In the genomic region with DNA sequence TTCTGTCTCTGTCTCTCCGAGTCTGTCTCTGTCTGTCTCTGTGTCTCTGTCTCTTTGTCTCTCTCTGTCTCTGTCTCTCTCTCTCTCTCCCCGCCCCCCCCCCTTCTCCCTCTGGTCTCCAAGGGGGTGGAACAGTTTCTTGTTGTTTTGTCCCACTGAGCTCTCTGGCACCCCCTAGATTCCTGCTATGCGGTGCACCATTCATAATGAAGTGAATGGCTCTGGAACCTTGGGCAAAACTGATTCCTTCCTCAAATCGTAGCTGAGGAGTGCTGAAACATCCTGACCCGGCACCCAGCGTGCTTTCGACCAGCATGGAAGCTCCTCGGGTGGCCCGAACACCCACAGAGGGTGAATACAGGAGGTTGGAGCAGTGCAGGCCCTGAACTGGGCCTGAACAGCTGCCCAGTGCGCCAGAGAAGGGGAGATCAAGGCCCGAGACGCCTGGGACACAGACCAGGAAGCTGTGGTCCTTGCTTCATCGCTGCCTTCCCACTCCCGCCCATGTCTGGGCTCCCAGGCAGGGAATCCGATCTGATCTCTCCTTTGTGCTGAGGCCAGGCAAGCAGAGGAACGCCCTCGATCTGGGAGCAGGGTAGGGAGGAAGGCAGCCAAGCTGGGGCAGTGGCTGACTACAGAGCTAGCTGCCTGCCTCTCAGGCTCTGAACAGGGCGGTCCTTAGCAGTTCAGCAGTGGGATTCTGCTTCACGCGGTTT, we compare ENCODE assay signal across 9 mouse cellular contexts. TPM values are rescaled to one million over a fixed set of nuclear protein-coding genes. Genes with fewer than 3 reads are reported as not detected.
DNase-seq lines count a peak whose midpoint lies in the region; ATAC-seq lines count a peak whose summit lies in the region.
"Had no signal": no experiment of that assay in that cellular context is flagged by ENCODE, and none has a peak within 500 bp of the region (broad histone marks: within the 10 kb centered on the region; RNA-seq: fewer than 3 reads in every experiment).

No protein-coding gene starts in this region.

- H3K4me3 ChIP-seq in forebrain, embryonic 10.5 days, result peak overlapping the region; percentile 14
- H3K4me3 ChIP-seq in forebrain, embryonic 13.5 days, result no peak overlapping the region
- no peak overlapping the region for H3K4me3 ChIP-seq in intestine, embryonic 16.5 days (ENCODE audit: low read length)

- H3K9me3 ChIP-seq in forebrain, embryonic 10.5 days, result no peaks in the 10 kb centered on the region
- no peaks in the 10 kb centered on the region for H3K9me3 ChIP-seq in forebrain, embryonic 13.5 days (replicated peaks)
- no peaks in the 10 kb centered on the region for H3K9me3 ChIP-seq in intestine, embryonic 16.5 days (ENCODE audit: control insufficient read depth, low read length)

- no peak overlapping the region for H3K4me2 ChIP-seq in forebrain, embryonic 13.5 days
- no peak overlapping the region for H3K4me2 ChIP-seq in intestine, embryonic 16.5 days (ENCODE audit: low read depth, low read length)

- H3K4me1 ChIP-seq in forebrain, embryonic 10.5 days, result peaks cover 26% of the 10 kb centered on the region
- peaks cover 9% of the 10 kb centered on the region for H3K4me1 ChIP-seq in forebrain, embryonic 13.5 days
- peaks cover 8% of the 10 kb centered on the region for H3K4me1 ChIP-seq in intestine, embryonic 16.5 days (ENCODE audit: control insufficient read depth, insufficient read depth, low read length)

- peak overlapping the region; percentile 63 for H3K27ac ChIP-seq in forebrain, embryonic 10.5 days
- no peak overlapping the region for H3K27ac ChIP-seq in forebrain, embryonic 13.5 days
- peak overlapping the region; percentile 21; the same call in 1 of the 2 replicates for H3K27ac ChIP-seq in intestine, embryonic 16.5 days (ENCODE audit: low read length)

- WGBS in forebrain, embryonic 10.5 days, result 20% methylated on average over 20 of the region's 20 CpGs
- 16% methylated on average over 19 of the region's 20 CpGs for WGBS in forebrain, embryonic 13.5 days
- WGBS in intestine, embryonic 16.5 days, result 33% methylated on average over 19 of the region's 20 CpGs

- no peaks in the 10 kb centered on the region for H3K36me3 ChIP-seq in forebrain, embryonic 10.5 days (replicated peaks)
- no peaks in the 10 kb centered on the region for H3K36me3 ChIP-seq in forebrain, embryonic 13.5 days (ENCODE audit: poor library complexity, severe bottlenecking)
- H3K36me3 ChIP-seq in intestine, embryonic 16.5 days (ENCODE audit: control insufficient read depth, insufficient read depth, low read length), result no peaks in the 10 kb centered on the region

- no peak for DNase-seq in forebrain, embryonic 10.5 days (ENCODE audit: extremely low spot score, low spot score)
- DNase-seq in urinary bladder, postnatal 25 days (ENCODE audit: low spot score), result peak; percentile 44
- DNase-seq in urinary bladder, postnatal 10 days (ENCODE audit: low spot score), result no peak
- no peak for DNase-seq in left cerebral cortex, postnatal 25 days (ENCODE audit: low spot score in 2 of 2)
- no peak for DNase-seq in ovary, adult 18-20 months (ENCODE audit: low spot score)

- no peak overlapping the region for H3K9ac ChIP-seq in forebrain, embryonic 13.5 days
- 0 out of 2 replicates have a peak overlapping the region, but pooled peaks have one; percentile 31 for H3K9ac ChIP-seq in intestine, embryonic 16.5 days (ENCODE audit: low read depth, low read length)

- intact Hi-C loops in left cerebral cortex, postnatal 25 days (cut with DNase I), result no loop called here

- ATAC-seq in forebrain, embryonic 13.5 days, result no peak
- no peak for ATAC-seq in intestine, embryonic 16.5 days
- ATAC-seq in frontal cortex, adult (ENCODE audit: low TSS enrichment), result no peak

- H3K27me3 ChIP-seq in forebrain, embryonic 10.5 days (ENCODE audit: poor library complexity, severe bottlenecking), result peaks cover 70% of the 10 kb centered on the region
- H3K27me3 ChIP-seq in forebrain, embryonic 13.5 days, result peaks cover 42% of the 10 kb centered on the region
- H3K27me3 ChIP-seq in intestine, embryonic 16.5 days (replicated peaks; ENCODE audit: control insufficient read depth, insufficient read depth, low read length), result peaks cover 11% of the 10 kb centered on the region

RNA-seq across cellular contexts. Expression of gene Lif, which starts 13.5 kb away (rescaled TPM):
- polyA plus RNA-seq in forebrain, embryonic 10.5 days (2016; fragmentation: Nextera tagmentation; extraction: Ambion mirVana), result 0.11 TPM in 1 of 2 replicates, not detected in the other
- 0.04 TPM in 1 of 2 replicates, not detected in the other for polyA plus RNA-seq in forebrain, embryonic 13.5 days (2015; fragmentation: Nextera tagmentation; extraction: Ambion mirVana)
- 0.95 and 0.98 TPM in 2 replicates for polyA plus RNA-seq in intestine, embryonic 16.5 days (2015; fragmentation: Nextera tagmentation; extraction: Ambion mirVana)
- total RNA-seq in left cerebral cortex, postnatal 25 days (2021), result under 1 TPM; 0.23 to 0.25 TPM

RNA-seq across cellular contexts. Expression of gene Osm, which starts 34.7 kb away (rescaled TPM):
- 0.06 TPM in 1 of 2 replicates, not detected in the other for polyA plus RNA-seq in forebrain, embryonic 10.5 days (2016; fragmentation: Nextera tagmentation; extraction: Ambion mirVana)
- not detected in 2 replicates for polyA plus RNA-seq in forebrain, embryonic 13.5 days (2015; fragmentation: Nextera tagmentation; extraction: Ambion mirVana)
- 0.07 and 0.12 TPM in 2 replicates for polyA plus RNA-seq in intestine, embryonic 16.5 days (2015; fragmentation: Nextera tagmentation; extraction: Ambion mirVana)
- total RNA-seq in left cerebral cortex, postnatal 25 days (2021), result under 1 TPM in 1 of 2 experiments, not detected in 1; 0.16 TPM
- total RNA-seq: heart, postnatal 36 days had no signal

RNA-seq across cellular contexts. Expression of gene Castor1, which starts 52.9 kb away (rescaled TPM):
- polyA plus RNA-seq in forebrain, embryonic 10.5 days (2016; fragmentation: Nextera tagmentation; extraction: Ambion mirVana), result 1.9 and 2.6 TPM in 2 replicates
- 0.85 and 1.4 TPM in 2 replicates for polyA plus RNA-seq in forebrain, embryonic 13.5 days (2015; fragmentation: Nextera tagmentation; extraction: Ambion mirVana)
- polyA plus RNA-seq in intestine, embryonic 16.5 days (2015; fragmentation: Nextera tagmentation; extraction: Ambion mirVana), result 5.9 and 7.3 TPM in 2 replicates
- 1 to 10 TPM; 3.9 to 6.1 TPM for total RNA-seq in left cerebral cortex, postnatal 25 days (2021)
